Mouse (Mus musculus) yolk sac, embryonic 10.5 days (tissue): ENCODE measurements around the gene Samd4b.

Source experiments
- DNase-seq: peaks from one replicate; pipeline ENCODE4 v3.0.0-alpha.2; 2017; ENCODE audit warnings: low spot score

Samd4b gene

GRCm38 (mm10) chr7:28444344-28444974 is 153.5 kb downstream of the Samd4b start:
- DNase-seq, result no peak

GRCm38 (mm10) chr7:28442688-28443087 is 155.3 kb downstream of the Samd4b start:
- DNase-seq, result no peak

- DNase-seq, result no peak
Observed at GRCm38 (mm10) chr7:28441776-28442485, 156.0 kb downstream of the Samd4b start.

- DNase-seq, result no peak
Observed at GRCm38 (mm10) chr7:28440739-28441138, 157.2 kb downstream of the Samd4b start.

- no peak for DNase-seq
Observed at GRCm38 (mm10) chr7:28438771-28439170, 159.2 kb downstream of the Samd4b start.

- DNase-seq, result no peak
Observed at GRCm38 (mm10) chr7:28437964-28438363, 160.0 kb downstream of the Samd4b start.

GRCm38 (mm10) chr7:28436932-28437570 is 160.9 kb downstream of the Samd4b start, which contains the start of gene Gmfg:
TSS of gene Gmfg (plus strand) at chr7:28437447.
- DNase-seq, result peak; percentile 82

GRCm38 (mm10) chr7:28436271-28436904 is 161.6 kb downstream of the Samd4b start:
- peak; percentile 100 for DNase-seq

- peak; percentile 27 for DNase-seq
Observed at GRCm38 (mm10) chr7:28435660-28436259, 162.2 kb downstream of the Samd4b start.

GRCm38 (mm10) chr7:28432252-28432651 is 165.7 kb downstream of the Samd4b start:
- no peak for DNase-seq

- DNase-seq, result no peak
Observed at GRCm38 (mm10) chr7:28430512-28430911, 167.4 kb downstream of the Samd4b start.

GRCm38 (mm10) chr7:28427738-28428137 is 170.2 kb downstream of the Samd4b start:
- no peak for DNase-seq

- DNase-seq, result no peak
Observed at GRCm38 (mm10) chr7:28423018-28423417, 174.9 kb downstream of the Samd4b start.

- DNase-seq, result no peak
Observed at GRCm38 (mm10) chr7:28419416-28419815, 178.5 kb downstream of the Samd4b start.

GRCm38 (mm10) chr7:28418096-28418670 is 179.8 kb downstream of the Samd4b start:
- DNase-seq, result no peak

- no peak for DNase-seq
Observed at GRCm38 (mm10) chr7:28417368-28417767, 180.6 kb downstream of the Samd4b start.

GRCm38 (mm10) chr7:28412826-28413225 is 185.1 kb downstream of the Samd4b start:
- DNase-seq, result no peak

GRCm38 (mm10) chr7:28410841-28411475 is 187.0 kb downstream of the Samd4b start:
- DNase-seq, result no peak

- DNase-seq, result no peak
Observed at GRCm38 (mm10) chr7:28401942-28402341, 196.0 kb downstream of the Samd4b start.

GRCm38 (mm10) chr7:28401030-28401429 is 196.9 kb downstream of the Samd4b start:
- peak; percentile 77 for DNase-seq

- no peak for DNase-seq
Observed at GRCm38 (mm10) chr7:28398696-28399340, 199.1 kb downstream of the Samd4b start.
